Mouse (Mus musculus) heart, adult 2 months (tissue): Measurements from ENCODE around the gene Fat3. TPM values are rescaled to one million over a fixed set of nuclear protein-coding genes. Genes with fewer than 3 reads are reported as not detected.

Experiments used
- DNase-seq, 2 experiments: peaks; one replicate each; pipeline ENCODE4 v3.0.0; 2021
- H3K27ac ChIP-seq: fragments of 200-600 bp; 2 replicates; pipeline ENCODE4 v1.8.1; 2022
- H3K27me3 ChIP-seq: fragments of 200-500 bp; 2 replicates; pipeline ENCODE4 v1.6.1; 2012; ENCODE audit warnings: mild to moderate bottlenecking, low read length, inconsistent platforms, mixed read lengths; ENCODE audit not compliant: control insufficient read depth, insufficient read depth
- H3K36me3 ChIP-seq: fragments of 200-500 bp; 2 replicates; pipeline ENCODE4 v1.6.1; 2012; ENCODE audit warnings: low read length, inconsistent platforms; ENCODE audit not compliant: control insufficient read depth, insufficient read depth
- H3K4me1 ChIP-seq: fragments of 200-500 bp; 2 replicates; pipeline ENCODE4 v1.6.1; 2011; ENCODE audit warnings: low read length; ENCODE audit not compliant: control insufficient read depth, insufficient read depth
- H3K4me3 ChIP-seq: fragments of 200-600 bp; 2 replicates; pipeline ENCODE4 v1.8.1; 2022
- H3K79me2 ChIP-seq: fragments of 200-500 bp; replicated peaks from 2 replicates; pipeline ENCODE4 v1.6.1; 2012; ENCODE audit warnings: mild to moderate bottlenecking, inconsistent platforms, low read length, moderate library complexity, mixed read lengths; ENCODE audit not compliant: control insufficient read depth, insufficient read depth
- H3K9ac ChIP-seq: fragments of 200-500 bp; 2 replicates; pipeline ENCODE4 v1.6.1; 2012; ENCODE audit warnings: low read depth, mild to moderate bottlenecking, control low read depth, inconsistent platforms, low read length, mixed read lengths
- CTCF ChIP-seq: fragments of 200-600 bp; IDR thresholded peaks from 2 replicates; pipeline ENCODE4 v1.8.1; 2022; ENCODE audit warnings: antibody characterized with exemption, mild to moderate bottlenecking, moderate library complexity
- EP300 ChIP-seq: fragments of 200-500 bp; IDR thresholded peaks from 2 replicates; pipeline ENCODE4 v1.6.1; 2011; ENCODE audit warnings: low read depth, low read length, control low read depth; ENCODE audit not compliant: insufficient read depth
- POLR2A ChIP-seq: fragments of 200-500 bp; IDR thresholded peaks from 2 replicates; pipeline ENCODE4 v1.6.1; 2011; ENCODE audit warnings: mild to moderate bottlenecking, low read depth, low read length, control low read depth; ENCODE audit not compliant: insufficient read depth
- WGBS: fragments of 180-500 bp; shearing (Covaris S2); methylation state at CpG from one replicate; pipeline ENCODE4 v1.1.7; 2018; 5-methylcytosine and 5-hydroxymethylcytosine counted together
- intact Hi-C: fragments of 180-260 bp; cut with DNase I; formaldehyde crosslinking; loops from one replicate; pipeline ENCODE4 v1.15.1; 2025
- polyA plus RNA-seq: library from polyadenylated mRNA; depleted of rRNA; stranded (reverse); fragments of >200 nt; gene quantifications from 2 replicates; pipeline ENCODE4 v1.2.3, GENCODE M21; 2012
- total RNA-seq, 2 experiments: library from RNA; stranded (reverse); gene quantifications; 2 replicates each; pipeline ENCODE4 v1.2.3; 2021

Fat3 gene
- total and polyA plus RNA-seq, 3 experiments, result 0.20 to 0.43 (median 0.37) TPM

DNA sequence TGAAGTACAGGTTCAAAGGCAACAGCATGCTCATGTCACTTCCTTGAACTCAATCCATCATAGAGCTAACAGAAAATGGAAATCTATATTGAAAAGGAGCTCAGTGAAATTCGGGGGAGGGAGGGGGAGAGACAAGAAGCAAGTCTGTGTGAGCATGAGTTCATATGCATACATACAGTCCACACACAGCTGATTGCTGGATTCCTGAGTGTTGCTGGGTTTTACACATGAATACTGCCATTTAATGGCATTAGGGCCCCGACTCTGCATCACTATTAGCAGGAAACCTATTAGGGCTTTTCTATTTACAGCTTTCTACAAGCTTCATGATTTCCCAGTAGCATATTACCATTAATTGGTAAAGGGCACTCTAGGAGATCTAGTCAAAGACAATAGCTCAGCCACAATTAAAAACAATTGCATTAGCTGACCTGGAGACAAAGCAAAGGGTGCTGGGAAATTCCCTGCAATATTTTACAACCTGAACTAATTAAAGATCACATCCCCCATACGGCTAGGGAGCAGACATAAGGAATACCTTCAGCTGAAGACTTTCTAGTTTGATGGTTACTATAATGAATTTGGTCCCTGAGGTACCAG lies 243.7 kb downstream of the Fat3 start:
- Histone ChIP-seq H3K36me3 (no peaks in the 10 kb centered on the region), H3K27me3 (no peaks in the 10 kb centered on the region), H3K27ac (no peak overlapping the region), H3K79me2 (no peaks in the 10 kb centered on the region), H3K4me3 (no peak overlapping the region), H3K9ac (no peak overlapping the region), H3K4me1 (no peaks in the 10 kb centered on the region)
- intact Hi-C loops, result no loop called here
- WGBS, result 62% methylated on average over 3 of the region's 3 CpGs
- DNase-seq, result no peak
- TF ChIP-seq CTCF, result no peak
- TF ChIP-seq POLR2A, result no peak
- TF ChIP-seq EP300, result no peak

DNA sequence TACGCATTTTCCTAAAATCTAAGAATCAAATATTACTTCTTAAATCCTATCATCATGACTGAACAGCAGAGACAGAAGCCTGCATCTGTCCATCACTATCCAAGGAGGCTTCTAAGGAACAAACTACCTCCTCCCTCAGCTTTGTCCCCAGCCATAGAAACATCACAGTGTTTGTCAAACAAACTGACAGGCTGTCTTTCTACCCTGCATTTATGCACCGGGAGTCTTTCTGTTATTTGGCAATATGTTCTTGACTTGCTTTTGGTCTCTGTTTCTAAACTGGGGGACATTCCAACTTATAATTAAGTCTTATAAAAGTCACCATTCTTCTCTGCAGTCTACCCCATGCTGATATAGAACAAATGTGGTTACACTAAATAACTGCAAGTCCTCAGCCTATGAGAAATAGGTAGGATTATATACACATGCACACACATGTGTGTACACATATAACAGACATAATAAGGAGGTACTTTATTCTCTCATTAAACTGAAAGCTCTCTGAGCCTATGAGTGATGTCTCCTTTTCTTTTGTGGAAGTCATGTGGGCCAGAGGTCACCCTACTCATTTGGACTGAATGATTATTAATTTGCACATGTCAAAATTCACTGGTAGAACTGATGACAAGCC lies 244.4 kb downstream of the Fat3 start:
- H3K4me3 ChIP-seq, result no peak overlapping the region
- intact Hi-C loops, result no loop called here

DNA sequence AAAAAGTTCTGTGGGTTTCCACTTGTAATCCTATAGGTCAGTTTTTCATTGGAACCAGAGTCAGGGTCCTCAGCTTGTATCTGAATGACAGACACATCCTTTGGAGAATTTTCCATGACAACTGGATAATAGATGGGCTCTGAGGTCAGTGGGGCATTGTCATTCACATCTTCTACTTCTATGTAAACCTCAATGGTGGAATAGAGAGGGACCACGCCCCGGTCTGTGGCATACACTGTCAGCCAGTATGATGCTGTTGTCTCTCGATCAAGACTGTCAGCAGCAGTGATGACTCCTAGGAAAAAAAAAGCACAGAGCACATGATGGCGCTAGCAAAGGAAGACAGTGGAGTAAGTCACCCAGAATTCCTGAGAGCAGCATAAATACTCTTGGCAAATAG lies 254.3 kb downstream of the Fat3 start:
- intact Hi-C loops, result no loop called here
- TF ChIP-seq EP300 (no peak), CTCF (no peak), POLR2A (no peak)
- Histone ChIP-seq H3K79me2 (no peaks in the 10 kb centered on the region), H3K27me3 (no peaks in the 10 kb centered on the region), H3K36me3 (no peaks in the 10 kb centered on the region), H3K9ac (no peak overlapping the region), H3K4me3 (no peak overlapping the region), H3K4me1 (no peaks in the 10 kb centered on the region), H3K27ac (no peak overlapping the region)
- WGBS, result 79% methylated on average over 4 of the region's 4 CpGs
- no peak for DNase-seq

More for the DNA sequence above, 244.4 kb downstream of the Fat3 start:
- no peak overlapping the region for H3K27ac ChIP-seq
- no peaks in the 10 kb centered on the region for H3K27me3 ChIP-seq
- no peaks in the 10 kb centered on the region for H3K4me1 ChIP-seq
- 82% methylated on average over 2 of the region's 2 CpGs for WGBS
- H3K9ac ChIP-seq, result no peak overlapping the region
- no peaks in the 10 kb centered on the region for H3K36me3 ChIP-seq
- no peak for TF ChIP-seq EP300
- TF ChIP-seq POLR2A, result no peak
- no peak for TF ChIP-seq CTCF
- no peak for DNase-seq
- H3K79me2 ChIP-seq, result no peaks in the 10 kb centered on the region

DNA sequence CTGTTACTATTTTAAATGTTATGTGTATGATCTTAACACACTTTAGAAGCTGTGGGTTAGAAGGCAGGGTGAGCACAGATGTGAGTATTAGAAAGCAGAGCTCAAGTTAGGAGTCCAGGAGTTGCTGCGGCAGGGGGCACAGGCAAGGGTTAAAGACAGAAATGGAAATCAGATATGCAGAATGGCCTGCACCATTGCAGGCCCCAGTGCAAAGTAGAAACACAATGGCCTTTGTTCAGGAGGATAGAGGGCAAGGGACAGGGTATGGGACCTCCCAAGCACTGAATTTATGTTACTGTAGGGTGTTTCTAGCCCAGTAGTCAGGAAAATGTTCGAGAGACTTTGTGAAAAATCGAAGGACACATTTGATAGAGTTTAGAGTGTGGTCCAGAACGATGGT lies 269.5 kb downstream of the Fat3 start:
- Histone ChIP-seq H3K27ac (no peak overlapping the region), H3K4me3 (no peak overlapping the region), H3K4me1 (no peaks in the 10 kb centered on the region), H3K27me3 (no peaks in the 10 kb centered on the region), H3K79me2 (no peaks in the 10 kb centered on the region), H3K9ac (no peak overlapping the region), H3K36me3 (no peaks in the 10 kb centered on the region)
- 59% methylated on average over 4 of the region's 4 CpGs for WGBS
- intact Hi-C loops, result no loop called here
- no peak for TF ChIP-seq CTCF
- TF ChIP-seq EP300, result no peak
- no peak for TF ChIP-seq POLR2A
- DNase-seq, result no peak

DNA sequence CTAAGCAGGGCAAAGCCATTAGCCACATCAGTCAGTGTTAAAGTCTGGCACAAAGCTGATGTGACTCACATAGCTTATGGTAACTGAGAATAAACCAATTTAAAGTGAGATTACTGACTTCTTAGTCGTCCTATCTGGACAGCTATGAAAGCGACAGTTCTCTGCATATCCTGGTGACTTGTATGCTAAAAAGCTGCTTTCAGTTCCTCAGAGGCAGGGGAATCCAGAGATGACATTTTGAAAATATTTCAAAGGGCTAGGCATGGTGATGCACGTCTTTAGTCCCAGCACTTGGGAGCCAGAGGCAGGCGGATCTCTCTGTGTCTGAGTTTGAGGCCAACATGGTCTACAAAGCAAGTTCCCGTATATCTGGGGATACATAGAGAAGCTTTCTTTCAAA lies 272.2 kb downstream of the Fat3 start:
- H3K27me3 ChIP-seq, result no peaks in the 10 kb centered on the region
- no peak overlapping the region for H3K9ac ChIP-seq
- no peaks in the 10 kb centered on the region for H3K36me3 ChIP-seq
- H3K79me2 ChIP-seq, result no peaks in the 10 kb centered on the region
- no peak overlapping the region for H3K27ac ChIP-seq
- DNase-seq, result no peak
- H3K4me3 ChIP-seq, result no peak overlapping the region
- WGBS, result 78% methylated on average over 5 of the region's 5 CpGs
- intact Hi-C loops, result no loop called here
- TF ChIP-seq POLR2A (no peak), CTCF (no peak), EP300 (no peak)
- H3K4me1 ChIP-seq, result no peaks in the 10 kb centered on the region

DNA sequence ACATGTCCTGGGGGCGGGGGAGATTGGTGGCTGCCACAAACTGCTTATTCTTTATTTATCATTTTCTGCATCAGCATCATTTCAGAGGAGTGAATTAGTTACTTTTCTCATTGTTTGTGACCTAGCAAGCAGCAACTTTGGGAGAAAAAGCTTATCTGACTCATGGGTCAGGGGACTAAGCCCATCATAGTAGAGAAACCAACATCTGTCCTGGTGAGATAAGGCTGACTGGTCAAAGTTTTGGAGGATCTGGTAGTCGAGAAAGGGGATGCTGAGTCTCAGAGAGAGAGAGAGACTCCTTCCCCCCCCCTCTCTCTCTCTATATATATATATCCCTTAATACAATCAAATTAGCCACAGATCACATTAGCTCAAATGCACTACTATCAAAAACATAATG lies 273.7 kb downstream of the Fat3 start:
- WGBS, result 57% methylated on average over 2 of the region's 2 CpGs

More for the DNA sequence above, 273.7 kb downstream of the Fat3 start:
- Histone ChIP-seq H3K36me3 (no peaks in the 10 kb centered on the region), H3K27me3 (no peaks in the 10 kb centered on the region), H3K4me3 (no peak overlapping the region), H3K27ac (no peak overlapping the region), H3K9ac (no peak overlapping the region), H3K4me1 (no peaks in the 10 kb centered on the region), H3K79me2 (no peaks in the 10 kb centered on the region)
- no peak for DNase-seq
- intact Hi-C loops, result no loop called here
- TF ChIP-seq POLR2A (no peak), EP300 (no peak), CTCF (no peak)
